Mouse (Mus musculus): Measurements from ENCODE around the gene Daam1.

The Daam1 gene

DNA sequence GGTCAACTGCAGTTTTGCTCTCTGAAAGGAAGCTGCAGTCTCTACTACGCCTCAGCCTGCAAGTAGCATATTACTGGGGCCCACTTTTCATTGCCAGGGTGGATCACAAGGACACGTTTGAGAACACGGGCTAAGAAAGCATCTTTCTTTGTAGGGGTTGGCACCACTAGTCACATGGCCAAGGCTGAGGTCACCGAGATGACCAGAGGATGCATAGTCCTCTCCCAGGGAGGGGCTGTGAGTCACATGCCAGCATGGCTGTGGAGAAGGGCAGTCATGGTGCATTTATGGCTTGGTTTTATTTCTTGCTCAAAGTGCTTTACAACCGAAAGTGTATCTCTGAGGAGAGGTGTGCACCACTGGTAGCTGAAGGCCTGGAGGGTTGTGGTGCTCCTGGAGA is 67.4 kb downstream of the Daam1 start:
- DNase-seq (ENCODE audit: low spot score in 2 of 2) = peak in 1 of 2 experiments; percentile 46

DNA sequence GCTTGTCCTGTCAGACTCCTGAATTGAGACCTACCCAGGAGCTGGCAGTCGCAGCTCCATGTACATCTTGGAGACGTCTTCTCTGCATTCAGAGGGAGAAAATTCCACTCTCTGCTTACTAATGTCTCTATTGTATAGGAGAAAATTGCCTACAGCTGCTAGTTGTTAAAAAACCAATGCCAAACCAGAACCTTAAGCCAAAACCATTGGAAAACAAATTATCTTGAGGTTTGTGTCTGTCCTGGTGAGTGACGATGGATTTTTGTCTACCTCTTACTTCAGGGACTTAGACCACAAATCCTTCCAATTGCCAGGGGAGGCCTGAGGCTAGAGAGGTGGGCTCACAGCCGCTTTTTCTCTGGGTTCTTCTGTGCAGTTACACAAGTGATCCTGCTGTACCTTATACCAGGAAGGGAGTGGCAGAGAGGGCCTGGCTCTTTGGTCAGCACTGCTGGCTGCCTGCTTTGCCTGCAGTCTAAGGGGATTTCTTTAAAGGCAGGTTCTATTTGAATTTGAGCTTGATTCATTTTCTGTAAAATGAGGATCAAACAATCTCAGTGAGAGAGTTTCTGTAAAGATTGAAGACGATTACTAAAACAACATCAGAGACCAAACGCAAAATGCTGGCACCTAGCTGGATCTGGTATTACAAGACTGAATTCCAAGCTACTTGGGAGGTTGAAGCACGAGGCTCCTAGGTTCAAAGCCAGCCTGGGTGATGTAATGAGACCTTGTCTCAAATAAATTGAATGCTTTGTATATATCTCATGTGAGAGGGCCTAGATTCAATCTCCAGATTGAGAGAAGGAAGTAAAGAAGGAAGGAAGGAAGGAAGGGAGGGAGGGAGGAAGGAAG is 68.0 kb downstream of the Daam1 start:
- DNase-seq (ENCODE audit: low spot score in 2 of 2) = no peak

DNA sequence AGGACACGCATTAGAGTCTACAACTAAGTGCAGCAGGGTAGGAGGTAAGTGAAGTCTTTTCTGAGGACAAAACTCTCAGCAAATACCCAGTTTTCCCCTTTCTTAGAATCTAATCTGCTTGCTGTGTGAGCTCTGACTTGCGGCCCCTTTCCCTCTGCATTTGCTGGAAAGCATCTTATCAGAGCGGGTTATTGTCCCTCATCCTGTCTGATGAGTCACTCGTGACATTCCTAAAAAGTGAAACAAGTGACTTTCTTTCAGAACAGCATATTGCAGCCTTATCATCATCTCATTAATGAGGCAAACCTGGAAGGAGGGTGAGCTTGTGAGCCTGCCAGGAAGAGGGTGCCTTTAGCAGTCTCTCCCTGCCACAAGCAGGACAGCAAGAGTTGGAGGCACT is 68.7 kb downstream of the Daam1 start:
- no peak for DNase-seq (ENCODE audit: low spot score in 2 of 2)

- DNase-seq (ENCODE audit: low spot score in 2 of 2) = peak in 1 of 2 experiments; percentile 42
Measured at GRCm38 (mm10) chr12:71901211-71901610, 70.3 kb downstream of the Daam1 start.

DNA sequence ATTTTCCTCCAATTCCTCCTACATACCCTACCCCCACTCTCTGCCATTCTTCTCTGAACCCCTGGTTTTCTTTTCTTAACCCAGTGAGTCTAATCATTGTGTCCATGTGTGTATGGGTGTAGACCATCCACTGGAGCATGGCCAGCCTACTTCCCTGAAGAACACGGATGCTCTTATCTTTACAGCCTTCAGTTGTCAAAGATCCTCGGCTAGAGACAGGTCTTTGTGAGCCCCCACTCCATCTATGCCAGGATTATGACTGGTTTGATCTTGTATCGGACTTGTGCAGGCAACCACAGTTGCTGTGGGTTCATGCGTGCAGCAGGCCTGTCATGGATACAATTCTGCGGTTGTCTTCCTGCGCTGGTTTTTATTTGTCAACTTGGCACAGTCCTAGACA is 71.0 kb downstream of the Daam1 start:
- DNase-seq (ENCODE audit: low spot score in 2 of 2) = no peak

DNA sequence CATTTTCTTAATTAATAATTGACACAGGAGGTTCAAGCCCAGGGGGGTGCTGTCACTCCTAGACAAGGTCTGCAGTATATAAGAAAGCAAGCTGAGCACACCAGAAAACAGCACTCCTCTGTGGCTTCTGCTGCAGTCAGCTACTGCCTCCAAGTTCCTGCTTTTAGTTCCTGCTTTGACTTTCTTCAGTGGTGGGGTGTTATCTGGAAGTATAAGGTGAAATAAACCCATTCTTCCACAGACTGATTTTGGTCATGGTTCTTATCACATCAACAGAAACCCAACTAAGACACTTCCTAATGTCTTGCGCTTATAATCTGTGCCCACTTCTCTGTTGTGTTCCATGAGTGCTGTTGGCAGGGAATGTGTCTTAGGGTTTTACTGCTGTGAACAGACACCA is 71.4 kb downstream of the Daam1 start:
- DNase-seq (ENCODE audit: low spot score in 2 of 2) = no peak

GRCm38 (mm10) chr12:71903218-71903617 is 72.3 kb downstream of the Daam1 start:
- no peak for DNase-seq (ENCODE audit: low spot score in 2 of 2)

- DNase-seq (ENCODE audit: low spot score in 2 of 2) = no peak
Measured at GRCm38 (mm10) chr12:71904310-71904709, 73.4 kb downstream of the Daam1 start.

GRCm38 (mm10) chr12:71904926-71905325 is 74.0 kb downstream of the Daam1 start:
- no peak for DNase-seq (ENCODE audit: low spot score in 2 of 2)

DNA sequence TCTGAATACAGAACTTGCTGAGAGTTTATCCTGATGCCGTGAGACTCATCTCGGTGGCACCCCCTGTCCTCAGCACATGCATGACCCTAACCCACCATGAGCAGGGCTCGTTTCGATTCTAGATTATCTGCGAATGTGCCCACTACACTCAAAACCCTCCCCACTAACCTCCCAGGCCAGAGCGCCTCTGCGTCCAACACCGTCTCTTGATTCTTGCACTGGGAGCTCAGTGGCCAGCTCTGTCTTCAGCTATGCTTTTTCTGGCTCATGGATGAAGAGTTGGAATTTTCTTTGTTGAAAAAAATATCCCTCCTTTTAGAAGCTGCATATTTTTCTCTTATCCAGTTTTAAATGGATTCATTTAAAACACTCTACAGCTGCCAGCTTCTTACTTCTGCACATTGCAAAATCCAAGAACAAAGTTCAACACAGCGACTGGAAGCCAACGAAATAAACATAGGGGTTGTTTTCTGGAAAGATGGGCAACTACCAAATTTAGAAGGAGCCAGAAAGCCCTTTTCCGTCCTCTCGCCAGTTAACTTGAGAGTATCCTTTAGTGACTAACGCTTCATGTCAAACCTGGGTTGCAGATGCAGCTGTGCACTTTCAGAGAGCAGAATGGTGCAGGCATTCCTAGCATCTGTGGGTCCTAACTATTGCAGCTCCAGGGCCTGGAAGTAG is 74.9 kb downstream of the Daam1 start:
- DNase-seq (ENCODE audit: low spot score in 2 of 2) = no peak

DNA sequence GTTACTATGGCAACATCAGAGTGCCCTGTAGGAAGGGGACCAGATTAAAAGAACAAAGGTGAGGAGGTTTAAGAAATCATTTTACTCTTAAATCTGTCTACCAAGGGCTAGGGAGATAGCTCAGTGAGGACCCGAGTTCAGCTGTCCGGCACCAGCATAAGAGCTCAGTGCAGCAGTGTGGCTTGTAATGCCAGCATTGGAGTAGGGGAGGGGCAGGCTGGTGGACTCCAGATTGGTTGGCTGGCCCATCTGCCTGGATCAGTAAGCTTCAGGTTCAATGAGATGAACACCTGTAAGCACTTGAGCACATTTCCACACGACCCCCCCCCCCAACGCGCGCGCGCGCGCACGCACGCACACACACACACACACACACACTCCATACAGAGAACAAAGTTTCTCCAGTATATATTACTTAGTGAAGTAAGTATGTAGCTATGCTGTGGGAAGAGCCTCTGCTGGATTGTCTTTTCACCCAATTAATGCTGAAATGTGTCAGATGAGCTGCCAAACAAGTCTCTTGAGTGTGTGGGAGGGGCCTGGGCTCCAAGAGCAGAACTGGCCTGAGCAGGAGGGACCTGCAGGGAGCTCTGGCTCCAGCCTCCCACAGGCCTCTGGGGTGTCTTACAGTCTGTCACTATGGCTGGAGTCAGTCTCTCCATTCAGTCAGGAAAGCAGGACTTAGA is 75.8 kb downstream of the Daam1 start:
- DNase-seq (ENCODE audit: low spot score in 2 of 2) = no peak

- no peak for DNase-seq (ENCODE audit: low spot score in 2 of 2)
Measured at GRCm38 (mm10) chr12:71908984-71909383, 78.1 kb downstream of the Daam1 start.

GRCm38 (mm10) chr12:71910246-71910645 is 79.4 kb downstream of the Daam1 start:
- DNase-seq (ENCODE audit: low spot score in 2 of 2) = no peak

- no peak for DNase-seq (ENCODE audit: low spot score in 2 of 2)
Measured at GRCm38 (mm10) chr12:71912262-71912661, 81.4 kb downstream of the Daam1 start.

- no peak for DNase-seq (ENCODE audit: low spot score in 2 of 2)
Measured at GRCm38 (mm10) chr12:71919156-71919555, 88.3 kb downstream of the Daam1 start.

DNA sequence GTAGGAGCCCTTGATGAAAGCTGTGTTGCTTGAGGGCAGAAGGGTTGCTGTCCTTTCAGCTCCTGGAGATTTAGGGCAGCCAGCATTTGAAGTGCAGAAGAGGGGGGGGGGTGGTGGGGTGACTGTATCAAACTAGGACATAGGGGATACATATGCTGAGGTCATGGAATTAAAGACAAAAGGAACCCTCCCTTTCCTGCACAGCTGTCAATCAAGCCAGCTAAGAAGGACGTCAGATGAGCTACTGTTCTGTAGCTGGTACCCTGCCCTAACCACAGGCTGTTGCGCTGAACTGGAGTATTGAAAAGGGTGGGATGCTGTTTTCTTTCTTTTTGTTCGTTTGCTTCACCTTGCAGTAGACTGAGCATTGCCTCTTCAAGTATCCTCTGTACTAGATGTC is 89.1 kb downstream of the Daam1 start:
- no peak for DNase-seq (ENCODE audit: low spot score in 2 of 2)

- DNase-seq (ENCODE audit: low spot score in 2 of 2) = no peak
Measured at GRCm38 (mm10) chr12:71922827-71923381, 92.0 kb downstream of the Daam1 start.

DNA sequence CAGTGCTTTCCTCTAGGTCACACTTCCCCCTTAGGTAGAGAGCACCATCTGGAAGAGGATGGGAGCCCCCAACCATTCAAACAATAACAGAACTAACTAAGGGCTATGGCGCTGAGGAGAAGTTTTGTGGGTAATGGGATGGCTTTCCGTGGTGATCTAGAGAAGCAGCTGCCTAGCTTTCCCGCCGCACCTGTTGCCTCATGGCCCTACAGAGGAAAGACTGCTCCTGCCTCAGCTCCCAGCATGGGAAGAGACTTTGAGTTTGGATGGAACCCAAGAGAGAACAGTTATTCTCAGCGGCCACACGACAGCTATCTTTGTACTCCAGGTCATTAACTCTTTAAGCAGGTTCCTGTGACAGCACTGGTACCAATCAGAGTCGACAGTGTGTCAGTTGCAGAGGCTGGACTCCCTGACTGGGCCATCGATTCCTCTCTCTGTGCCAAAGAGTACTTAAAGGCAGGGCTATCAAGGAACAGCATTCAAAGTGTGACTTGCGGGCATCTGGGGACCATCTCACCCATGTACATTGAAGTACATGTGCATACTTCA is 94.2 kb downstream of the Daam1 start:
- DNase-seq (ENCODE audit: low spot score in 2 of 2) = no peak

DNA sequence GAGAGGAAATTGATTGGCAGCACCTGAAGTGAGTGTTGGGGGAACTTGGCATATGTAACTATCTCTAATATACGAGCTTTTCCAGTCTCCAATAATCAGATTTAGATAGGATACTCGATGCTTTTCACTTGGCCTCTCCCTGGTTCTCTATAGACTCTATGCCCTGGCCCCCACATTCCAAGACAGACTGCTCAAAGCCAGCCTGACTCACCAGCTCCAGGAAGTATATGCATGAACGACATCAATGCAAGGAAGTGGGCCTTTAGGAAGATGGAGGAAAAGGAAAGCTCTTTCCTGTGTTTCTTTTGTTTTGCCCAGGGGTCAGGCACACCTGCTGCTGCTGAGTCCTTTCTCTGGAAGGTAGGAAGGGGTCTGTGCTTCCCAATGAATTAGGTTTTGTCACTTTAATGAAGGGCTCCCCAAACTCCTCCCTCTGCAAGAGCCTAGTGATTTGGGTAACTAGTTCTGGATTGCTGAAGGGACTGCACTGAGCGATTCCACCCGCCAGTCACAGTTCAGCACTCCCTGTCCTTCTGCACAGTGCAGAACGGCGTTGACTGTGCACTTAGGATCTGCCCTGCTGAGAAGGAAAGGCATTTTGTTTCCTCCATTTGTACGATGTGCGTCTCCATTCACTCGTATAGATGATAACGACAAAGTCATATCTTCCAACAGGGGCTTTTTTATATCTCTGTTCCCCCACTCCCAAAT is 95.3 kb downstream of the Daam1 start:
- no peak for DNase-seq (ENCODE audit: low spot score in 2 of 2)

GRCm38 (mm10) chr12:71928092-71928491 is 97.2 kb downstream of the Daam1 start:
- peak in 1 of 2 experiments; percentile 50 for DNase-seq (ENCODE audit: low spot score in 2 of 2)

GRCm38 (mm10) chr12:71929876-71930275 is 99.0 kb downstream of the Daam1 start:
- DNase-seq (ENCODE audit: low spot score in 2 of 2) = no peak
